Mouse (Mus musculus): ENCODE data around the gene Plrg1. TPM values are rescaled to one million over a fixed set of nuclear protein-coding genes. Genes with fewer than 3 reads are reported as not detected.

Gene Plrg1
- polyA plus RNA-seq, 1 experiment from 2014 or later, result 112 TPM

DNA sequence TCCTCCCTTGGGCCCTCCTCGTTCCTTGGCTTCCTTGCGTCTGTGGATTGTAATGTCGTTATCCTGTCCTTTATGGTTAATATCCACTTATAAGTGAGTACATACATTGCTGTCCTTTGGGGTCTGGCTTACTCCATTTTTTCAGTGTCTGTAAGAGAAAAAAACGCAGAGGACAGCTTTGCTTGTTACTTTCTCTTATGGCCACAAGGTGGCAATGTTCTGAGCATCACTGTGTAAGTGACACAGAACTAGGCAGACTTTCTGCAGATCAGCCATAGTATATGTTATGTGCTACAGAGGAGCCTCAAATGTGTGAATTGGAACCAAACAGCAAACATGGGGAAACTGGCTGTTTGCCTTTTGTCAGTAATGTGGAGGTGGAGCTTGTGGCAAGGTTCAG is 54.8 kb downstream of the Plrg1 start:
- Histone ChIP-seq H3K9me3 (ENCODE audit: control insufficient read depth, low read length) (no peaks in the 10 kb centered on the region), H3K27me3 (replicated peaks; ENCODE audit: control insufficient read depth, insufficient read depth, low read length) (no peaks in the 10 kb centered on the region), H3K4me2 (ENCODE audit: low read length) (no peak overlapping the region), H3K36me3 (ENCODE audit: control insufficient read depth, insufficient read depth) (no peaks in the 10 kb centered on the region), H3K9ac (replicated peaks; ENCODE audit: low read depth, low read length) (no peak overlapping the region), H3K4me3 (replicated peaks; ENCODE audit: low read length) (no peak overlapping the region), H3K4me1 (replicated peaks; ENCODE audit: control insufficient read depth, insufficient read depth, low read length) (peaks cover 6% of the 10 kb centered on the region), H3K27ac (ENCODE audit: low read length) (no peak overlapping the region)
- 30% methylated on average over 4 of the region's 4 CpGs for WGBS
- peak; percentile 83 for ATAC-seq

DNA sequence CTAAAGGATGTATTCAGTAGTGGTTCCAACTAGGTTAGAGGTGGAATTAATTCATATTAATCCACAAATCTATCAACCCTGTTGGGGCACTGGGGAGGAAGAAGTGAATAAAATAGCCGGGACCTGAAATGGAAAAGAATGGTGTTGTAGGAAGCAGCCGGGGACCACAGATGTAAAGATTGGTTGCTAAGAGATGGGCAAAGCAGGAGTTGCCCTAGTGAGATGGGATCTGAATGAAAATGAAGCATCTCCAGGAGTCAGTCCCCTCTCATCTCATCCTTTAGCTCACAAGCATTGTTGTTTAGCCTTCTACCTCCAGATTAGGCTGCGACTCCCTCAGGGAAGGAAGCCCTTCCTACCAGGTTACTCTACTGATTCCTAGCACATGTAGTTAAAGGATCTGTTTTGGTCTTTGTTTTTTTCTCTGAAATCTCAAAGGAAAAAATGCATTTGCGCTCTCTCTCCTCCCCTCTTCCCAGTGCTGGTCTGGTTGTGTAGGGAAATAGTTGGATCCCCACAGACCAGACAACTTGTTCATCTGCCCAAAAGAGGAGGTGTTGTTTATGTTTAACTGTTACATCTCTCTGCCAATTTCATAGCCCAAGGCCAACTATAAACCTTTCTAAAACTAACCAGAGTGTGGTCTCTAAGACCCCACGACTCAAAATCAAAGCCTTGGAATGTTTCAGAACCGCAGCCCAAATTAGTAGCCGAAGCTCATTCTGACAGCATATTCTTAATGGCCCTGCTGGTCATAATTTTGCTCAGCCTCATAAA is 56.4 kb downstream of the Plrg1 start:
- Histone ChIP-seq H3K27me3 (replicated peaks; ENCODE audit: control insufficient read depth, insufficient read depth, low read length) (no peaks in the 10 kb centered on the region), H3K4me3 (replicated peaks; ENCODE audit: low read length) (no peak overlapping the region), H3K9me3 (ENCODE audit: control insufficient read depth, low read length) (no peaks in the 10 kb centered on the region), H3K27ac (ENCODE audit: low read length) (no peak overlapping the region), H3K36me3 (ENCODE audit: control insufficient read depth, insufficient read depth) (no peaks in the 10 kb centered on the region), H3K4me2 (ENCODE audit: low read length) (no peak overlapping the region), H3K4me1 (replicated peaks; ENCODE audit: control insufficient read depth, insufficient read depth, low read length) (peaks cover 6% of the 10 kb centered on the region), H3K9ac (replicated peaks; ENCODE audit: low read depth, low read length) (no peak overlapping the region)
- 48% methylated on average over 7 of the region's 7 CpGs for WGBS
- ATAC-seq, result no peak

GRCm38 (mm10) chr3:83112869-83113268 is 57.5 kb downstream of the Plrg1 start:
- Histone ChIP-seq H3K9ac (replicated peaks; ENCODE audit: low read depth, low read length) (no peak overlapping the region), H3K4me2 (ENCODE audit: low read length) (no peak overlapping the region), H3K36me3 (ENCODE audit: control insufficient read depth, insufficient read depth) (no peaks in the 10 kb centered on the region), H3K27ac (ENCODE audit: low read length) (no peak overlapping the region), H3K9me3 (ENCODE audit: control insufficient read depth, low read length) (no peaks in the 10 kb centered on the region), H3K4me3 (replicated peaks; ENCODE audit: low read length) (no peak overlapping the region), H3K27me3 (replicated peaks; ENCODE audit: control insufficient read depth, insufficient read depth, low read length) (no peaks in the 10 kb centered on the region), H3K4me1 (replicated peaks; ENCODE audit: control insufficient read depth, insufficient read depth, low read length) (peaks cover 6% of the 10 kb centered on the region)
- ATAC-seq, result peak; percentile 42; the same call in 1 of the 2 replicates
- WGBS, result 14% methylated on average over 3 of the region's 3 CpGs

DNA sequence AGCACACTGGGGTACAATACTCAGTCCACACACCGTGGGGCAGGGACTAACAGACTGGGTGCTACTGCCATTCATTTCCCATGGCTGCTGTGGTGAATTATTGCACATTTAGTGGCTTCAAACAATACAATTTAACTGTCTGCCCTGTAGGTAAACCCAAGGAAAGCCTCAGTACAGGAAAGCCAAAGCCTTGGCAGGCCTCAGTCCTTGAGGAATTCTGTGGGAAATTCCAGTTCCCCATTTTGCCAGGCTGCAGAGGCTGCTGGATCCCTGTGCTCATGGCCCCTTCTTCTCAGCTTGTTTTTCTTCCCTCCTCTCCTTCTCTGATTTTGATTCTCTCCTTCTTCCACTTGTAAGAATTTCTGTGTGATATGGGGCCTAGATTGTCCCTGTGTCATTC is 59.6 kb downstream of the Plrg1 start:
- H3K4me3 ChIP-seq (replicated peaks; ENCODE audit: low read length), result no peak overlapping the region
- H3K36me3 ChIP-seq (ENCODE audit: control insufficient read depth, insufficient read depth), result no peaks in the 10 kb centered on the region
- no peaks in the 10 kb centered on the region for H3K9me3 ChIP-seq (ENCODE audit: control insufficient read depth, low read length)
- H3K9ac ChIP-seq (replicated peaks; ENCODE audit: low read depth, low read length), result no peak overlapping the region
- H3K27me3 ChIP-seq (replicated peaks; ENCODE audit: control insufficient read depth, insufficient read depth, low read length), result no peaks in the 10 kb centered on the region
- H3K27ac ChIP-seq (ENCODE audit: low read length), result no peak overlapping the region
- H3K4me2 ChIP-seq (ENCODE audit: low read length), result no peak overlapping the region
- no peak for ATAC-seq
- H3K4me1 ChIP-seq (replicated peaks; ENCODE audit: control insufficient read depth, insufficient read depth, low read length), result peaks cover 6% of the 10 kb centered on the region
- 73% methylated on average over 1 of the region's 1 CpGs for WGBS

DNA sequence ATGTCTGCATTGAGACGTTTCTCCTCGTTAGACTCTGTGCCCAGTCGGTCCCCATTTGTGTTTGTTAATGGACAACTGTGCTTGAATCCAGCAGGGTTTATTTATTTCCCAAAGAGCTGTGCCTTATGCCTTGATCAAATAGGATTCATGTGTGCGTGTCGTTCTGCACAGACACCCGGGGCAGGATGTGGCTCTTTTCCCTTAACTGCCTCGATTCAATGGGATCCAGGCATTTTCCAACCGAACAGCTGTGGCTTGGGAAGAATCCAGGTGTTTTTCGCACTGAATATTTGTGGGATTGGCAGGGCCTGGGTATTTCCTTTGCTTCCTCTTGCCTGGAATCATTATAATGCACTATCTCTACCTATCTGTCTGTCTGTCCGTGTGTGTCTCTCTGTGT is 62.3 kb downstream of the Plrg1 start:
- no peak overlapping the region for H3K4me3 ChIP-seq (replicated peaks; ENCODE audit: low read length)
- peaks cover 6% of the 10 kb centered on the region for H3K4me1 ChIP-seq (replicated peaks; ENCODE audit: control insufficient read depth, insufficient read depth, low read length)
- no peaks in the 10 kb centered on the region for H3K9me3 ChIP-seq (ENCODE audit: control insufficient read depth, low read length)
- WGBS, result 51% methylated on average over 10 of the region's 10 CpGs
- no peak overlapping the region for H3K9ac ChIP-seq (replicated peaks; ENCODE audit: low read depth, low read length)
- no peak for ATAC-seq
- no peak overlapping the region for H3K4me2 ChIP-seq (ENCODE audit: low read length)
- no peaks in the 10 kb centered on the region for H3K27me3 ChIP-seq (replicated peaks; ENCODE audit: control insufficient read depth, insufficient read depth, low read length)
- H3K36me3 ChIP-seq (ENCODE audit: control insufficient read depth, insufficient read depth), result no peaks in the 10 kb centered on the region
- no peak overlapping the region for H3K27ac ChIP-seq (ENCODE audit: low read length)

Other genes starting within 250 kb of the Plrg1 start
- gene Rbm46, start 179.0 kb upstream of the Plrg1 start, polyA plus RNA-seq (2015; fragmentation: Nextera tagmentation; extraction: Ambion mirVana), result 0.96 and 1.3 TPM in 2 replicates
- gene Lrat, start 151.5 kb upstream of the Plrg1 start, polyA plus RNA-seq (2015; fragmentation: Nextera tagmentation; extraction: Ambion mirVana), result 0.12 and 0.16 TPM in 2 replicates
- 0.11 TPM in 1 of 2 replicates, not detected in the other for gene Fgg, start 47.8 kb upstream of the Plrg1 start, polyA plus RNA-seq (2015; fragmentation: Nextera tagmentation; extraction: Ambion mirVana)
- 0.10 TPM in 1 of 2 replicates, not detected in the other for gene Fga, start 29.4 kb upstream of the Plrg1 start, polyA plus RNA-seq (2015; fragmentation: Nextera tagmentation; extraction: Ambion mirVana)
- gene Fgb, start 5.7 kb upstream of the Plrg1 start, polyA plus RNA-seq (2015; fragmentation: Nextera tagmentation; extraction: Ambion mirVana), result 0.09 TPM in 1 of 2 replicates, not detected in the other
- gene Dchs2, start 72.4 kb downstream of the Plrg1 start, polyA plus RNA-seq (2015; fragmentation: Nextera tagmentation; extraction: Ambion mirVana), result 0.51 and 0.68 TPM in 2 replicates